Mouse (Mus musculus) G1E (cell line): ENCODE data around the gene Zc3h10. TPM values are rescaled to one million over a fixed set of nuclear protein-coding genes. Genes with fewer than 3 reads are reported as not detected.

ENCODE experiments used
- ATAC-seq: 2 replicates; pipeline ENCODE4 v1.8.0; 2016; ENCODE audit warnings: mild to moderate bottlenecking; ENCODE audit not compliant: insufficient number of reproducible peaks, poor library complexity, low FRiP score, severe bottlenecking; ENCODE audit errors: extremely low read depth
- DNase-seq: peaks from one replicate; pipeline ENCODE4 v3.0.0; 2012; ENCODE audit warnings: low spot score
- H3K27me3 ChIP-seq: 2 replicates; pipeline ENCODE4 v1.6.1; 2012; ENCODE audit warnings: mild to moderate bottlenecking, low read length, inconsistent platforms; ENCODE audit not compliant: insufficient read depth
- H3K36me3 ChIP-seq: replicated peaks from 2 replicates; pipeline ENCODE3; 2012; ENCODE audit warnings: mild to moderate bottlenecking, inconsistent platforms
- H3K4me1 ChIP-seq: 2 replicates; pipeline ENCODE4 v1.6.1; 2012; ENCODE audit warnings: low read depth, low read length, inconsistent platforms, mixed read lengths; ENCODE audit not compliant: insufficient read depth
- H3K4me3 ChIP-seq: 2 replicates; pipeline ENCODE4 v1.5.1; 2012; ENCODE audit warnings: low read depth, mild to moderate bottlenecking, inconsistent platforms, low read length, moderate library complexity, mixed read lengths
- H3K9me3 ChIP-seq: replicated peaks from 2 replicates; pipeline ENCODE4 v1.6.1; 2012; ENCODE audit warnings: inconsistent platforms
- CTCF ChIP-seq: IDR thresholded peaks from 2 replicates; pipeline ENCODE4 v1.5.1; 2012; ENCODE audit warnings: low read depth, low read length, inconsistent platforms, mixed read lengths
- GATA1 ChIP-seq: IDR thresholded peaks from 2 replicates; pipeline ENCODE4 v1.6.1; 2012; ENCODE audit warnings: borderline replicate concordance, low read length, inconsistent platforms, mixed read lengths
- GATA2 ChIP-seq: IDR thresholded peaks from 2 replicates; pipeline ENCODE4 v1.6.1; 2012; ENCODE audit warnings: low read depth, low read length, inconsistent platforms, borderline replicate concordance
- POLR2AphosphoS5 ChIP-seq: IDR thresholded peaks from 2 replicates; pipeline ENCODE4 v1.6.1; 2012; ENCODE audit warnings: low read depth, low read length, inconsistent platforms; ENCODE audit not compliant: insufficient replicate concordance
- TAL1 ChIP-seq: conservative IDR thresholded peaks from 2 replicates; pipeline ENCODE4 v1.6.1; 2012; ENCODE audit warnings: low read depth, low read length, inconsistent platforms, mixed read lengths
- polyA plus RNA-seq: library from polyadenylated mRNA; stranded (reverse); fragments of >175 nt; gene quantifications from 2 replicates; pipeline ENCODE4 v1.2.3, GENCODE M21; 2012
- total RNA-seq, 2 experiments: library from RNA; stranded (forward) in 1 of 2; stranded (reverse) in 1 of 2; fragments of 200-1000 nt in 1 of 2; fragments of >200 nt in 1 of 2; fragmentation: Nextera tagmentation in 1 of 2; gene quantifications; 2 replicates each; pipeline ENCODE4 v1.2.3; 2014 to 2017

Gene Zc3h10
- total and polyA plus RNA-seq, 3 experiments, result 7.2 to 21.1 (median 12.0) TPM

DNA sequence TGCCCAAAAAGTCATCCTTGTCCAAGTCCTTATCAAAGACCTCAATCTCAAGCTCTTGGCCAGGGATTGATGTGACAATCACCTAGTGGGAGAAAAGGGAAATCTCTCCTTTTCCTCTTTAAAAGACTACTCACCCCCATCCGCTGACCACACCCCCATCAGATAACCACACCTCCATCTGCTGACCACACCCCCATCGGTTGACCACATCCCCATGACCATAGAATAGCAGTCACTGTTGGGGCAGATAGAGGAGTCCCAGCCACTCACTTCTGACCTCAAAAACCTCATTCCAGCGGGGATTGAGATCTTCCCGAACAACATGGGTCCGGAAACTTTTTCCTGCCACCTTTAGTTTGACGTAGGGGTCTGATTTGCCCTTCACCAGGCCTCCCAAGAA is 30.9 kb downstream of the Zc3h10 start:
- Histone ChIP-seq H3K4me1 (peaks cover 28% of the 10 kb centered on the region), H3K27me3 (no peaks in the 10 kb centered on the region), H3K36me3 (peaks cover 93% of the 10 kb centered on the region), H3K4me3 (no peak overlapping the region), H3K9me3 (no peaks in the 10 kb centered on the region)
- no peak for TF ChIP-seq GATA1
- TF ChIP-seq TAL1, result no peak
- no peak for TF ChIP-seq CTCF
- TF ChIP-seq POLR2AphosphoS5, result no peak
- TF ChIP-seq GATA2, result no peak
- ATAC-seq (no peak), DNase-seq (no peak)

DNA sequence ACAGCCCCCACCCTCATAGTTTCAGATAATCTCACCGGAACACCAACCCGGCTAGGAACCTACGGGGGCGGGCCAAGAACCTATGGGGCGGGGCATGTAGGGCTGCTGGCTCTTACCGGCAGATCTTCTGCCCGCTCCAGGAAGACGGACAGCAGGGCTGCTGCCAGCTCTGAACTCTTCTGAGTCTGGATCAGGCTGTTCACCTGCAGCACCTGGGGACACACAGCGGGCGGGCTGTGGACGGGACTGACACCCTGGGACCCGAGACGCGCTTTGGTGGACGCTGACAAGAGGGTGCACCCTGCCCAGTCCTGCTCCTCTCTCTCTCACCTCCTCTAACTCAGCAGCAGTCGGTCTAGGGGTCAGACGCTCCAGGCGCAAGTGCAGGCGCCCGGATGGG is 31.5 kb downstream of the Zc3h10 start:
- DNase-seq (no peak), ATAC-seq (no peak)
- Histone ChIP-seq H3K27me3 (no peaks in the 10 kb centered on the region), H3K4me3 (no peak overlapping the region), H3K4me1 (peaks cover 32% of the 10 kb centered on the region), H3K9me3 (no peaks in the 10 kb centered on the region), H3K36me3 (peaks cover 93% of the 10 kb centered on the region)
- no peak for TF ChIP-seq POLR2AphosphoS5
- no peak for TF ChIP-seq TAL1
- TF ChIP-seq CTCF, result no peak
- TF ChIP-seq GATA2, result no peak
- TF ChIP-seq GATA1, result no peak

DNA sequence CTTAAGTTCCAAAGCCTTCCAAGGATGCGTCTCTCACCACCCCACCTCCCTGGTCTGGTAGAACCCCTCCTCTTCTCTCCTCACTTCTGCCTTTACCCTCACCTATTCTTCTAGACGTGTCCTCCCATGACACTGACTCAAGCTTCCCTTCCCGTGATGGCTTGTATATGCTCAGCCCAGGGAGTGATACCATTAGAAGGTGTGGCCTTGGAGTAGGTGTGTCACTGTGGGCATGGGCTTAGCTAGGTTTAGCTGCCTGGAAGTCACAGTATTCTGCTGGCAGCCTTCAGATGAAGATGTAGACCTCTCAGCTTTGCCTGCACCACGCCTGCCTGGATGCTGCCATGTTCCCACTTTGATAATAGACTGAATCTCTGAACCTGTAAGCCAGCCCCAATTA is 32.5 kb downstream of the Zc3h10 start:
- TF ChIP-seq CTCF, result no peak
- H3K4me3 ChIP-seq, result no peak overlapping the region
- peaks cover 32% of the 10 kb centered on the region for H3K4me1 ChIP-seq
- H3K36me3 ChIP-seq, result peaks cover 92% of the 10 kb centered on the region
- no peak for ATAC-seq
- no peaks in the 10 kb centered on the region for H3K9me3 ChIP-seq
- no peak for DNase-seq
- H3K27me3 ChIP-seq, result no peaks in the 10 kb centered on the region

DNA sequence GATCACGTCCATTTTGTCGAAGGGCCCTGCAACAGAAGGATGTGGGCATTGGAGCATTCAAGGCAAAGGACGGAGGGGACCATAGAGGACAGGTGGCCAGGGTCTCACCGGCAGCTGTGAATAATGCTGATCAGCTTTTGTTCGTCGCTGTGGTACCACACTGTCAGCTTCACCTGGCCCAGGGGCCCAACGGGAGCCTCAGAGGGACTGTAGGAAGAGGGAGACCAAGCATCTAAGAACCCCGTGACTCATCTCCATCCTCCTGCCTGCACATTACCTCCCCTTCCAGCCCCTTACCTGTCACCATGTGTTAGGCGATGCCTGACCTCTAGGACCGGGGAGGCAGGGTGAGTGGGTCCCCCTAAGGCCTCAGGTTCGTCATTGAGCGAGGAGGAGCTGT is 35.8 kb downstream of the Zc3h10 start:
- Histone ChIP-seq H3K9me3 (no peaks in the 10 kb centered on the region), H3K36me3 (peaks cover 86% of the 10 kb centered on the region), H3K4me1 (peaks cover 16% of the 10 kb centered on the region), H3K27me3 (no peaks in the 10 kb centered on the region), H3K4me3 (no peak overlapping the region)
- no peak for TF ChIP-seq CTCF
- DNase-seq (no peak), ATAC-seq (no peak)

DNA sequence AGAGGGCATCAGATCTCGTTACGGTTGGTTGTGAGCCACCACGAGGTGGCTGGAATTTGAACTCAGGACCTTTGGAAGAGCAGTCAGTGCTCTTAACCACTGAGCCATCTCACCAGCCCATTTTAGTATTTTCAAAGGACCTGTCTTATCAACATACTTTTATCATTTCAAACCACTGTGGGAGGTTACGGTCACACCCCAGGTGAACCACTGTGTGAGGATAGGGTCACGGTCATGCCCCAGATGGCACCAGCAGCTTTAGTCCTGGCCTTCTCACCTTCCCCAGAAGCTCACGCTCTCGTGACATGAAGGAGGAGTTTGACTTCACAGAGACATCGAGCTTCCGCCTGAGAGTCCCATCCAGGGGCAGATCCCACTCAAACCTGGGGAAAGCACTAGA is 36.4 kb downstream of the Zc3h10 start:
- ATAC-seq, result no peak
- no peak for TF ChIP-seq GATA2
- H3K36me3 ChIP-seq, result peaks cover 86% of the 10 kb centered on the region

DNA sequence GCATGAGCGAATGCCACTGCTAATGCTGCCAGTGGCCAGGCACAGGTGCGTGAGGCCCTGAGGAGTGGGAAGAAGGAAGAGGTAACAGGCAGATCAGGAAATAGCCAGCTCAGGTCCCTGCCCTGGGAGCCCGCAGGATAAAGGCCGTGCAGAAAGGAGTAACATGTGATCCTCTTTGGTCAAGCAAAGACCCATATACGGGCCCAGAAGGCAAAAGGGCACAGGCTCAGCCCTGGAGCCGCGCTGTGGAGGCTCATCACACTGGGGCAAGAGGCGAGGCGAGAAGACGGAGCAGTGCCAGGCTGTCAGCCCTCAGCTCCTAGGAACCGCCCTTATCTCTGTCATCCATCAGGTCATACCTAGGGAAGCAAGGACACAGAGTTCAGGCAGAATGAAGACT is 37.3 kb downstream of the Zc3h10 start:
- Histone ChIP-seq H3K4me1 (peaks cover 15% of the 10 kb centered on the region; the same call in 1 of the 2 replicates), H3K4me3 (no peak overlapping the region), H3K9me3 (0 out of 2 replicates have a peak, but pooled peaks cover 4% of the 10 kb centered on the region), H3K27me3 (no peaks in the 10 kb centered on the region), H3K36me3 (peaks cover 83% of the 10 kb centered on the region)
- ATAC-seq (no peak), DNase-seq (no peak)
- TF ChIP-seq TAL1, result no peak
- TF ChIP-seq GATA1, result no peak
- no peak for TF ChIP-seq CTCF
- TF ChIP-seq GATA2, result no peak
- TF ChIP-seq POLR2AphosphoS5, result no peak

More for the DNA sequence above, 36.4 kb downstream of the Zc3h10 start:
- Histone ChIP-seq H3K4me1 (peaks cover 10% of the 10 kb centered on the region; the same call in 1 of the 2 replicates), H3K9me3 (no peaks in the 10 kb centered on the region), H3K4me3 (no peak overlapping the region), H3K27me3 (no peaks in the 10 kb centered on the region)
- DNase-seq, result no peak

DNA sequence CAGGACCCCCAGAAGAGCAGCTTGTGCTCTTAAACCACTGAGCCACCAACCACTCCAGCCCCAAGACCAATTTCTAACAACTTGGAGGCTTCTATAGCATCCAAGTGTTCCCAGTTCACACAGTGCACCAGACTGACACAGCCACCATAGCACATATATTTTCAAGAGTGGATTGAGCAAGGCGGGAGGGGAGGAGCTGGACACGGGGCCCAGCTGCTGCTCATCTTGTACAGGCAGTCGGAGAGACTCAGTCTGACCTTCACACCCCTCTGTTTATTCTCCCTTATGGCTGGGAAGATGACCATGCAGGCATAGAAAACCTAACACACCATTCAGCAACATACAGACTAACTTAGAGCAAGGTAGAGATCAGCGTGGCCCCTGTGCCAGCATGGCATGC is 37.7 kb downstream of the Zc3h10 start:
- Histone ChIP-seq H3K4me1 (peaks cover 17% of the 10 kb centered on the region), H3K27me3 (no peaks in the 10 kb centered on the region), H3K4me3 (no peak overlapping the region), H3K36me3 (peaks cover 79% of the 10 kb centered on the region), H3K9me3 (0 out of 2 replicates have a peak, but pooled peaks cover 4% of the 10 kb centered on the region)
- TF ChIP-seq CTCF (no peak), POLR2AphosphoS5 (no peak), GATA1 (no peak), GATA2 (no peak), TAL1 (no peak)
- ATAC-seq (no peak), DNase-seq (no peak)
